Mouse (Mus musculus): ENCODE measurements around the gene Pde4b.
"Not testable (repeated sequence)": the region's sequence is repeated elsewhere in the genome, so short reads cannot be mapped to it uniquely, and the experiment has no call there.

Gene Pde4b

GRCm38 (mm10) chr4:102087091-102087565, at the start of gene Pde4b:
Pde4b (plus strand) TSS chr4:102087543.
- no peak for DNase-seq (ENCODE audit: extremely low spot score, low read depth, low spot score)

GRCm38 (mm10) chr4:102040190-102040589, 47.2 kb upstream of the Pde4b start:
- no peak for DNase-seq (ENCODE audit: extremely low spot score, low read depth, low spot score)

- peak; percentile 20 for DNase-seq (ENCODE audit: extremely low spot score, low read depth, low spot score)
Measured at GRCm38 (mm10) chr4:102045183-102046140, 41.9 kb upstream of the Pde4b start.

GRCm38 (mm10) chr4:102049368-102049767, 38.0 kb upstream of the Pde4b start:
- DNase-seq (ENCODE audit: extremely low spot score, low read depth, low spot score): not testable (repeated sequence)

GRCm38 (mm10) chr4:102061322-102061721, 26.0 kb upstream of the Pde4b start:
- DNase-seq (ENCODE audit: extremely low spot score, low read depth, low spot score): no peak

- DNase-seq (ENCODE audit: extremely low spot score, low read depth, low spot score): no peak
Measured at GRCm38 (mm10) chr4:102069314-102069713, 18.0 kb upstream of the Pde4b start.

- DNase-seq (ENCODE audit: extremely low spot score, low read depth, low spot score): no peak
Measured at GRCm38 (mm10) chr4:102086336-102086735, 1.0 kb upstream of the Pde4b start.

- DNase-seq (ENCODE audit: extremely low spot score, low read depth, low spot score): no peak
Measured at GRCm38 (mm10) chr4:102087566-102088234, 357 bp downstream of the Pde4b start.

GRCm38 (mm10) chr4:102088235-102088867, 1.0 kb downstream of the Pde4b start:
- DNase-seq (ENCODE audit: extremely low spot score, low read depth, low spot score): no peak

GRCm38 (mm10) chr4:102095851-102096250, 8.5 kb downstream of the Pde4b start:
- no peak for DNase-seq (ENCODE audit: extremely low spot score, low read depth, low spot score)

- no peak for DNase-seq (ENCODE audit: extremely low spot score, low read depth, low spot score)
Measured at GRCm38 (mm10) chr4:102102241-102102640, 14.9 kb downstream of the Pde4b start.

- no peak for DNase-seq (ENCODE audit: extremely low spot score, low read depth, low spot score)
Measured at GRCm38 (mm10) chr4:102104534-102105014, 17.2 kb downstream of the Pde4b start.

GRCm38 (mm10) chr4:102106771-102107170, 19.4 kb downstream of the Pde4b start:
- no peak for DNase-seq (ENCODE audit: extremely low spot score, low read depth, low spot score)

GRCm38 (mm10) chr4:102119454-102119853, 32.1 kb downstream of the Pde4b start:
- no peak for DNase-seq (ENCODE audit: extremely low spot score, low read depth, low spot score)

GRCm38 (mm10) chr4:102136366-102136849, 49.1 kb downstream of the Pde4b start:
- no peak for DNase-seq (ENCODE audit: extremely low spot score, low read depth, low spot score)

- no peak for DNase-seq (ENCODE audit: extremely low spot score, low read depth, low spot score)
Measured at GRCm38 (mm10) chr4:102138346-102138745, 51.0 kb downstream of the Pde4b start.

- DNase-seq (ENCODE audit: extremely low spot score, low read depth, low spot score): no peak
Measured at GRCm38 (mm10) chr4:102141241-102141640, 53.9 kb downstream of the Pde4b start.

- DNase-seq (ENCODE audit: extremely low spot score, low read depth, low spot score): no peak
Measured at GRCm38 (mm10) chr4:102148766-102149165, 61.4 kb downstream of the Pde4b start.

GRCm38 (mm10) chr4:102159178-102159577, 71.8 kb downstream of the Pde4b start:
- DNase-seq (ENCODE audit: extremely low spot score, low read depth, low spot score): no peak

GRCm38 (mm10) chr4:102171636-102172035, 84.3 kb downstream of the Pde4b start:
- no peak for DNase-seq (ENCODE audit: extremely low spot score, low read depth, low spot score)

GRCm38 (mm10) chr4:102172711-102173213, 85.4 kb downstream of the Pde4b start:
- no peak for DNase-seq (ENCODE audit: extremely low spot score, low read depth, low spot score)
